In genomic region chr5:106711870-106712277, GRCm38 (mm10) we compare ENCODE assay signal across 10 mouse cellular contexts. TPM values are rescaled to one million over a fixed set of nuclear protein-coding genes. Genes with fewer than 3 reads are reported as not detected.
DNase-seq lines count a peak whose midpoint lies in the region; ATAC-seq lines count a peak whose summit lies in the region.
"Had no signal": no experiment of that assay in that cellular context is flagged by ENCODE, and none has a peak within 500 bp of the region (broad histone marks: within the 10 kb centered on the region; RNA-seq: fewer than 3 reads in every experiment).

No protein-coding gene starts in this region.

- H3K36me3 ChIP-seq in hindbrain, embryonic 11.5 days (ENCODE audit: control insufficient read depth, insufficient read depth, low read length) = no peaks in the 10 kb centered on the region
- no peaks in the 10 kb centered on the region for H3K36me3 ChIP-seq in hindbrain, embryonic 13.5 days
- H3K36me3 ChIP-seq in intestine, embryonic 16.5 days (ENCODE audit: control insufficient read depth, insufficient read depth, low read length) = no peaks in the 10 kb centered on the region

- H3K4me1 ChIP-seq in hindbrain, embryonic 11.5 days (replicated peaks; ENCODE audit: control insufficient read depth, insufficient read depth, low read length) = no peaks in the 10 kb centered on the region
- peaks cover 8% of the 10 kb centered on the region for H3K4me1 ChIP-seq in hindbrain, embryonic 13.5 days (replicated peaks)
- peaks cover 14% of the 10 kb centered on the region for H3K4me1 ChIP-seq in intestine, embryonic 16.5 days (ENCODE audit: control insufficient read depth, insufficient read depth, low read length)

- ATAC-seq in hindbrain, embryonic 11.5 days (ENCODE audit: low FRiP score) = no peak
- no peak for ATAC-seq in hindbrain, embryonic 13.5 days (ENCODE audit: low FRiP score)
- peak; percentile 53 for ATAC-seq in intestine, embryonic 16.5 days

- no peak overlapping the region for H3K9ac ChIP-seq in hindbrain, embryonic 11.5 days (ENCODE audit: low read depth, low read length)
- H3K9ac ChIP-seq in hindbrain, embryonic 13.5 days = no peak overlapping the region
- no peak overlapping the region for H3K9ac ChIP-seq in intestine, embryonic 16.5 days (ENCODE audit: low read depth, low read length)

- no peak overlapping the region for H3K4me3 ChIP-seq in hindbrain, embryonic 11.5 days (ENCODE audit: low read depth, low read length)
- H3K4me3 ChIP-seq in hindbrain, embryonic 13.5 days = no peak overlapping the region
- no peak overlapping the region for H3K4me3 ChIP-seq in intestine, embryonic 16.5 days (ENCODE audit: low read length)
- H3K4me3 ChIP-seq: megakaryocyte, embryonic 14.5 days had no signal

- H3K27me3 ChIP-seq in hindbrain, embryonic 11.5 days (ENCODE audit: control insufficient read depth, insufficient read depth, low read length) = no peaks in the 10 kb centered on the region
- H3K27me3 ChIP-seq in hindbrain, embryonic 13.5 days = no peaks in the 10 kb centered on the region
- no peaks in the 10 kb centered on the region for H3K27me3 ChIP-seq in intestine, embryonic 16.5 days (replicated peaks; ENCODE audit: control insufficient read depth, insufficient read depth, low read length)

- no peaks in the 10 kb centered on the region for H3K9me3 ChIP-seq in hindbrain, embryonic 11.5 days (ENCODE audit: control insufficient read depth, low read length)
- H3K9me3 ChIP-seq in hindbrain, embryonic 13.5 days = no peaks in the 10 kb centered on the region
- H3K9me3 ChIP-seq in intestine, embryonic 16.5 days (ENCODE audit: control insufficient read depth, low read length) = no peaks in the 10 kb centered on the region
- H3K9me3 ChIP-seq: megakaryocyte, embryonic 14.5 days had no signal

- 26% methylated on average over 3 of the region's 3 CpGs for WGBS in hindbrain, embryonic 11.5 days
- 22% methylated on average over 3 of the region's 3 CpGs for WGBS in hindbrain, embryonic 13.5 days
- 46% methylated on average over 3 of the region's 3 CpGs for WGBS in intestine, embryonic 16.5 days

- peak; percentile 27 for DNase-seq in hindbrain, embryonic 11.5 days (ENCODE audit: low spot score)
- peak; percentile 7 for DNase-seq in ovary, postnatal 14 days (ENCODE audit: low spot score)
- DNase-seq in ovary, postnatal 10 days (ENCODE audit: low spot score) = no peak
- DNase-seq in telencephalon, adult 2 months (ENCODE audit: low read depth, low spot score) = peak; percentile 50
- no peak for DNase-seq in gastrocnemius, postnatal 4 days (ENCODE audit: low spot score in 2 of 2)
- no peak for DNase-seq in adrenal gland, postnatal 36 days
- DNase-seq: cerebellum, adult 18-20 months had no signal

- no peak overlapping the region for H3K27ac ChIP-seq in hindbrain, embryonic 11.5 days (ENCODE audit: low read depth, low read length)
- no peak overlapping the region for H3K27ac ChIP-seq in hindbrain, embryonic 13.5 days
- H3K27ac ChIP-seq in intestine, embryonic 16.5 days (ENCODE audit: low read length) = peak overlapping the region; percentile 63

- no peak overlapping the region for H3K4me2 ChIP-seq in hindbrain, embryonic 11.5 days (replicated peaks; ENCODE audit: low read depth, low read length)
- no peak overlapping the region for H3K4me2 ChIP-seq in hindbrain, embryonic 13.5 days
- H3K4me2 ChIP-seq in intestine, embryonic 16.5 days (ENCODE audit: low read depth, low read length) = no peak overlapping the region

RNA-seq across cellular contexts. Expression of gene Zfp644, which starts 14.8 kb away (rescaled TPM):
- polyA plus RNA-seq in hindbrain, embryonic 11.5 days (2014; fragmentation: Nextera tagmentation; extraction: Ambion mirVana) = 86.4 and 119 TPM in 2 replicates
- polyA plus RNA-seq in hindbrain, embryonic 13.5 days (2015; fragmentation: Nextera tagmentation; extraction: Ambion mirVana) = 75.5 and 82.1 TPM in 2 replicates
- 35.8 and 36.3 TPM in 2 replicates for polyA plus RNA-seq in intestine, embryonic 16.5 days (2015; fragmentation: Nextera tagmentation; extraction: Ambion mirVana)
- total RNA-seq in gastrocnemius, postnatal 4 days (2021) = 10 to 100 TPM; 71.1 to 84.4 TPM
- 10 to 100 TPM; 68.9 to 70.1 TPM for total RNA-seq in adrenal gland, postnatal 36 days (2021)

Comparison
In these comparisons a context has a peak if more than half of its experiments do, and no peak if none do; other contexts are left out.
1. DNase-seq: peak in hindbrain, embryonic 11.5 days (single experiment), ovary, postnatal 14 days (single experiment) and telencephalon, adult 2 months (single experiment); none in ovary, postnatal 10 days (single experiment), gastrocnemius, postnatal 4 days (0 of 2) and adrenal gland, postnatal 36 days (0 of 2).